Mouse (Mus musculus) bone marrow, adult 2 months (tissue): ENCODE data around the gene H2afy. TPM values are rescaled to one million over a fixed set of nuclear protein-coding genes. Genes with fewer than 3 reads are reported as not detected.

Experiments
- H3K27ac ChIP-seq: fragments of 200-500 bp; 2 replicates; pipeline ENCODE4 v1.5.1; 2012; ENCODE audit warnings: low read depth, mild to moderate bottlenecking, control low read depth, inconsistent platforms, low read length; ENCODE audit not compliant: control insufficient read depth, poor library complexity, insufficient read depth
- H3K4me1 ChIP-seq: fragments of 200-500 bp; 2 replicates; pipeline ENCODE4 v1.6.1; 2011; ENCODE audit warnings: low read length; ENCODE audit not compliant: control insufficient read depth, insufficient read depth
- H3K4me3 ChIP-seq: fragments of 200-500 bp; replicated peaks from 2 replicates; pipeline ENCODE3; 2011; ENCODE audit warnings: mild to moderate bottlenecking, low read depth, low read length, control low read depth; ENCODE audit not compliant: control insufficient read depth
- CTCF ChIP-seq: fragments of 200-500 bp; IDR thresholded peaks from 2 replicates; pipeline ENCODE4 v1.5.1; 2011; ENCODE audit warnings: low read length, control low read depth; ENCODE audit not compliant: control insufficient read depth, insufficient read depth
- POLR2A ChIP-seq: fragments of 200-500 bp; IDR thresholded peaks from 2 replicates; pipeline ENCODE4 v1.6.1; 2011; ENCODE audit warnings: low read depth, mild to moderate bottlenecking, control low read depth, low read length, borderline replicate concordance; ENCODE audit not compliant: control insufficient read depth
- WGBS: fragments of 180-500 bp; shearing (Covaris S2); methylation state at CpG from one replicate; pipeline ENCODE4 v1.1.7; 2018; 5-methylcytosine and 5-hydroxymethylcytosine counted together
- polyA plus RNA-seq: library from polyadenylated mRNA; stranded (reverse); fragments of >200 nt; gene quantifications from 2 replicates; pipeline ENCODE4 v1.2.4, GENCODE M21; 2011; ENCODE audit warnings: low replicate concordance; ENCODE audit not compliant: missing spikeins, insufficient read depth, insufficient read length

The H2afy gene
- polyA plus RNA-seq, 1 experiment = 137 TPM

DNA sequence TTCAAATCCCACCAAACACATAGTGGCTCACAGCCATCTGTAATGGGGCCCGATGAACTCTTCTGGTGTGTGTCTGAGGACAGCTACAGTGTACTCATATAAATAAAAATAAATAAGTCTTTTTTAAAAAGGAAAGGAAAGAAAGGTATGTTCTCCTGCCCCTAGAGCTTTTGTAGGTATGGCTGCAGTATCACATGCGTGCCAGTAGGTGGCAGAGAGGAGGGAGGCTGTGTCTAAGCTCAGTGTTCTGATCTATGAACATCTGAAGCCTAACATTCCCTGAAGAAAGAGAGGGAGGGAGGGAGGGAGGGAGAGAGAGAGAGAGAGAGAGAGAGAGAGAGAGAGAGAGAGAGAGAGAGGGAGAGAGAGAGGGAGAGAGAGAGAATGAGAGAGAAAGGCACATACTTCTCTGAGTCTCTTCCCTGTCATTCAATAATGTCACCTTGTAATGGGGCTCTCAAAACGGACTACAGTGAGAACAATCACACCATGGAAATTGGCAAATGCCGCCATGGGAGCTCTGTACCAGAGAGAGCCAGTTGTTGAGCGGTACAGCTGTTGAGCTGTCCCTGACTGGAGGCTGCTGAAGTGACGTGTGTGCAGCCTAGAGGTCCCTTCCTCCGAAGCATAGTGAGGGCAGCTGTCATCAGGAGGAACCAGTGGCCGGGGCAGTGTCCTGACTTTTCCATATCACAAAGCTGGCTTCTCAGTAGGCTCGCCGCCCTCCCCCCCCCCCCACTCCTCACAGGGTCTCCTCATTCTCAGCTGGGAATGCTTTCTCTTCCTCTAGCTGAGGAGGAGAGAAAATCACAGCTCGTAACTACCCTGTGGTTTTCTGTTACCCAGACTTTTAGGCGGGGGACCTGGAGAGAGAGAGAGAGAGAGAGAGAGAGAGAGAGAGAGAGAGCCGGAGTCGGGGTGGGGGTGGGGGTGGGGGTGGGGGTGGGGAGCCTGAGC is 31.6 kb upstream of the H2afy start:
- Histone ChIP-seq H3K4me3 (no peak overlapping the region), H3K4me1 (peaks cover 18% of the 10 kb centered on the region), H3K27ac (peak overlapping the region; percentile 11; the same call in 1 of the 2 replicates)
- WGBS = 20% methylated on average over 14 of the region's 14 CpGs
- no peak for TF ChIP-seq POLR2A
- TF ChIP-seq CTCF = peak; percentile 76

DNA sequence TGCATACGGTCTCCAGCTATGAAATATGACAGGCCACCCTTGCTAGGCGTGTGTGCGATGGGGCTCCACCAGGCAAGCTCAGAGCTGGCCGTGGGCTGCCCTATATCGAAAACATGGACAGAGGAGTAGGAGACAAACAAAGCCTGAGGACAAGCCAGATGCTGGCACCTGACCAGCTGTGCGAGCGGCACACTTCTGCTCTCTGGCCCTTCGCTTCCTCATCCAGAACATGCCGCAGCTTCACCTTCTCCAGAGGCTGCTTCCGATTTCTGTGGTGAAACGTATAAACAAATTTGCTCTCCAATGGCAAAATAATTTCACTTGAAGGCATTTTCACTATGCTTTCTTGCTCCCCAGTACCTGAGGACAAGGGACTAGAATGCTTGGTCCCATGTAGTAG is 29.4 kb upstream of the H2afy start:
- Histone ChIP-seq H3K27ac (peak overlapping the region; percentile 67), H3K4me1 (peaks cover 20% of the 10 kb centered on the region), H3K4me3 (no peak overlapping the region)
- WGBS = 11% methylated on average over 11 of the region's 11 CpGs
- TF ChIP-seq CTCF = no peak
- no peak for TF ChIP-seq POLR2A

DNA sequence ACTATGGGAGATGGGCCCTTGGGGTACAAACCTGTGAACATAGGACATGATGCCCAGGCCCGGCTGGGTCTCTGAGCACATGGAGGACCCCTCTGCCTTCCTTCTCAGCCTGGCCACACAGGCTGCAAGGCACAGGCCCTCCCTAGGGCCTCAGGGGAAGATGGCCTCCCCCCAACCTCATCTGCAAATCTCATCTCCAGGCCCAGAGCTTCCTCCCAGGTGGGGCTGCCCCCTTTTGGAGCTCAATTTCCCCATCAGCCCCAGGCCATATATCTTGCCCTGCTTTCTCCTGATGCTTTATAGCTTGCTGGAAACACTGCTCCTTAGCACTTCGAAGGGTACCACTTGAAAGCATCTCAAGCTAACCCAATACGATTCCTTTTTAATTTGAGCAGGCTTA is 28.2 kb upstream of the H2afy start:
- TF ChIP-seq CTCF = no peak
- no peak for TF ChIP-seq POLR2A
- Histone ChIP-seq H3K27ac (peak overlapping the region; percentile 50), H3K4me1 (peaks cover 18% of the 10 kb centered on the region), H3K4me3 (no peak overlapping the region)
- 69% methylated on average over 3 of the region's 3 CpGs for WGBS

DNA sequence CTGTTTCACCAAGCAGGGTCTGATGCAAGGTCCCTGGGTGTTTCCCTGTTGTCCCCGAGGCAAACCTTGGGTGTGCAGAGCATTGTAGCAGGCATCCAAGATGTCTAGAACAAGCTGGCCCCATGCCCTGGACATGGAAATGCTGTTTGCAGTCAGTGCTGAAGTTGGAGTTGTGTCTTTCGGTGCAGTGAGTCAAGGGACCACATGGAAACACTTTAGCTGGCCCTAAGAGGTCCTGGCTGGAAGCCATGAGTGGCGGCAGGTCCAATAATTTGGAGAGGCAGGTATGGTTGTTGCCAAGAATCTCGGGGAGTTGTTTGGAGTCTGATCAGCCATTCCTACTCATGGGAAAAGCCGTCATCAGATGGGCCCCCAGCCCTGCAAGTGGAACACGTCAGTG is 27.6 kb upstream of the H2afy start:
- peak overlapping the region; percentile 12; the same call in 1 of the 2 replicates for H3K27ac ChIP-seq
- no peak overlapping the region for H3K4me3 ChIP-seq
- 55% methylated on average over 6 of the region's 6 CpGs for WGBS
- TF ChIP-seq CTCF (no peak), POLR2A (no peak)
- H3K4me1 ChIP-seq = peaks cover 18% of the 10 kb centered on the region

DNA sequence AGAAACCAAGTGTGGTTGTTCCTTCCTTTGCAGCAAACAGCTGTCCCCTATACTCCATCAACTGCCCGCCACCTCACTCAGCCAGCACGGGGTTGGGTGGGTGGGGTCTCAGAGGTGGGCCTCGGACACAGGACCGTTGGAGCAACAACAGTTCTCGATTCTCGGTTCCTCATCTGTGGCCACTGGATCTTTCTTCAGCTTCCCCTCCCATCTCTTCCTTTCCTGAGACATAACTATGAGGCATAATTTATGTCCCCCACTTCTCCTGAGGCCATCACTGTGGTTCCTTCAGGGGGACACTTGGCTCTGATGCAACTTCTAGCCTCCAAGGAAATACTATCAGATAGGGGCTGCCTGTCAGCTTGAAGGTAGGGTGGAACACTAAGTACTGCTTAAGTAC is 26.7 kb upstream of the H2afy start:
- Histone ChIP-seq H3K27ac (peak overlapping the region; percentile 55; the same call in 1 of the 2 replicates), H3K4me3 (no peak overlapping the region), H3K4me1 (peaks cover 18% of the 10 kb centered on the region)
- TF ChIP-seq POLR2A (no peak), CTCF (no peak)
- WGBS = 3% methylated on average over 6 of the region's 6 CpGs

DNA sequence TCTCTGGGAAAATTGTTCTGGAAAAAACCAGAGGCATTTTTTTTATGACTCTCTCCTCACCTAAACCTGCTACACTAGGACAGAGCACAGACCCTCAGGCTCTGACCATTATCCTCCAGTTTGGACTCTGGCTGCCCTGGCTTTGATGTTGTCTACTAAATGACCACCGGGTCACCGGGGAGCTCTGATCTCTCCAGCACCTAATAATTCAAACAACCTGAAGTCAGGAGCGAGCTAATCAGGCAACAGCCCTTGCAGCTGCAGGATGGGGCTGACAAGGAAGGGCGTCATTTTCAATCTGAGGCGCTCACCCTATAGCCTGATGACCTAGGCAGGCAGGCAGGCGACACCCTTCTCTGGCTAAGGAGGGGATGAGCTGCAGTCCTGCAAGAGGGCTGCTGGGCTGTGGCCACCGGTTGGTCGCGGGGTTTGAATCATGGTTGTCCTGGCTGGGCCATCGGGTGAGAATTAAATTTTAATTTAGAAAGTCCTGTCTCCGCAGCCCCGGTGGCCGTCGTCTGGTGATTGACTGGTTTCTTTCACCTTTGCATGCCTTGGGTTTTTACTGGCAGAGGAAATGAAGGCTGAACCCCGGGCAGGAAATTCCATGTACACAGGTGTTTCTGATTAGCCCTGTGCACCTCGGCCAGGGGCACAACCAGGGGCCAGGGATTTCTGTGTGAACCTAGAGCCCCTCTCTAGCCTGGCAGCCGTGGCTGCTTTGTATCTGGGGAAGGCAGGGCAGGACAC is 23.6 kb upstream of the H2afy start:
- Histone ChIP-seq H3K4me1 (peaks cover 13% of the 10 kb centered on the region), H3K4me3 (no peak overlapping the region), H3K27ac (peak overlapping the region; percentile 15)
- WGBS = 7% methylated on average over 17 of the region's 17 CpGs
- TF ChIP-seq CTCF (no peak), POLR2A (no peak)

DNA sequence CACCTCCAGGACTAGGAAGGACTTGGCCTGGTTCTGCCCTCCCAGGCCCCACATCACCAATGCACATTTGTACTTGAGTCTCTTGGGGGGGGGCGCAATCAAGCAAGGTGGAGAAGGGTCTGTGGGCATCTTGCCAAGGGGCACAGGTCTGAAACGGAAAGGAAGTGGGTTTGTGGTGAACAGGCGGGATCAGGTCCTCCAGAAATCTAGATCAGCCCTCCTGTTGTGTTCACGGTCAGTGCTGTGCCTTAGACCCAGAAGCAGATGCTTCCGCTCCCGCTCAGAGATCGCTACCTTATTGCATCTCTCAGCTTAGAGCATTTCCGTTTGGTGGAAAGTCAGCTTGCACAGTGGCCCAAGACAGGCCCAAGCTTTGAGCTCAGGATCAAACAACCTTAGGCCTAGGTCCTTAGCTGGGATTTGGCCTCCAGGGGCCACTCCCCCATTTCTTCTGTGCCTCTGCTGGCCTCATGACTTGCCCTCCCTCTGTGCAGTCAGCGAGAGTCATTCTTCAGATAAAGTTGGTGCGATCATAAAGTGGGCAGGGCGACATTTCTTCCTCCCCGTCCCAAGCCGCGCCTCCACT is 22.9 kb upstream of the H2afy start:
- no peak for TF ChIP-seq POLR2A
- TF ChIP-seq CTCF = no peak
- peak overlapping the region; percentile 31 for H3K27ac ChIP-seq
- H3K4me3 ChIP-seq = no peak overlapping the region
- peaks cover 13% of the 10 kb centered on the region for H3K4me1 ChIP-seq
- whole genome bisulfite sequencing = 4% methylated on average over 14 of the region's 14 CpGs

DNA sequence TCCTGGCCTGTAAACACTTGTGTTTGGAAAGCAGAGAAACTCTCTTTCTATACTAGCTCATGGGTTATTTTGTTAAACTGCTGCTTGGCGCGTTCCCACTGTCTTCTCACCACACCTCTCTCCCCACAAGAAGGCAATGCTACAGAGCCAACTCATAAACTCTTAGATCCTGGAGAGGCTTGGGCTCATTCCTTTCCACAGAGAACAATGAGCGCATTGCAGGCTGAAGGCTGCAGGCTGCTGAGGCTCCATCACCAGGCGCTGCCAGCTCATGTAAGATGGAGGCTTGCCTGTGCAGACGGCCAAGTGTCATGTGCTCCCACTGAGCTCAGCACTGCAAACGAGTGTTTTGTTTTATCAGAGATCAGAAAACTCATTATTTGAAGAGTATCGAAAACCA is 19.5 kb upstream of the H2afy start:
- no peak overlapping the region for H3K4me3 ChIP-seq
- H3K4me1 ChIP-seq = peaks cover 1% of the 10 kb centered on the region; the same call in 1 of the 2 replicates
- no peak overlapping the region for H3K27ac ChIP-seq
- TF ChIP-seq POLR2A (no peak), CTCF (no peak)
- 77% methylated on average over 7 of the region's 7 CpGs for WGBS
